ENCODE assay signal across 14 mouse cellular contexts in genomic region chr17:86418334-86418733, GRCm38 (mm10).
DNase-seq lines count a peak whose midpoint lies in the region; TF ChIP-seq lines count a peak whose summit lies in the region.
"Had no signal": no experiment of that assay in that cellular context is flagged by ENCODE, and none has a peak within 500 bp of the region (broad histone marks: within the 10 kb centered on the region; RNA-seq: fewer than 3 reads in every experiment).

No protein-coding gene starts in this region.

- H3K27me3 ChIP-seq in kidney, adult 2 months (replicated peaks; ENCODE audit: control insufficient read depth, insufficient read depth, low read length) = no peaks in the 10 kb centered on the region
- H3K27me3 ChIP-seq: embryonic facial prominence, embryonic 12.5 days had no signal

- no peaks in the 10 kb centered on the region for H3K4me1 ChIP-seq in kidney, adult 2 months (ENCODE audit: control insufficient read depth, insufficient read depth, low read length)

- no peak for TF ChIP-seq POLR2A in kidney, adult 2 months (IDR thresholded peaks at IDR 0.05; ENCODE audit: low read depth, low read length)

- 89% methylated on average over 17 of the region's 17 CpGs for WGBS in kidney, adult 2 months

- no peak for TF ChIP-seq CTCF in kidney, adult 2 months (conservative IDR thresholded peaks at IDR 0.05; ENCODE audit: insufficient read depth, insufficient read length, low read depth, low read length)

- H3K27ac ChIP-seq in kidney, adult 2 months (ENCODE audit: insufficient read depth, low read depth, low read length) = no peak overlapping the region
- H3K27ac ChIP-seq: embryonic facial prominence, embryonic 12.5 days; hindbrain, embryonic 14.5 days had no signal

- H3K36me3 ChIP-seq in kidney, adult 2 months (ENCODE audit: control insufficient read depth, insufficient read depth, low read length) = no peaks in the 10 kb centered on the region
- H3K36me3 ChIP-seq: embryonic facial prominence, embryonic 12.5 days; G1E had no signal

- H3K4me3 ChIP-seq in kidney, adult 2 months (ENCODE audit: insufficient read depth, low read depth, low read length) = no peak overlapping the region
- H3K4me3 ChIP-seq: embryonic facial prominence, embryonic 12.5 days had no signal

- DNase-seq in frontal cortex, postnatal 36 days (ENCODE audit: low spot score in 2 of 2) = peak; percentile 41 to 65
- DNase-seq in frontal cortex, postnatal 14 days (ENCODE audit: low spot score in 2 of 2) = no peak
- peak; percentile 60 to 71 for DNase-seq in right cerebral cortex, postnatal 10 days (ENCODE audit: low spot score in 2 of 2)
- DNase-seq in right cerebral cortex, postnatal 4 days = no peak
- DNase-seq in cerebellum, postnatal 10 days = peak; percentile 58 to 74
- DNase-seq in telencephalon, adult 2 months (ENCODE audit: low read depth, low spot score) = peak; percentile 55
- no peak for DNase-seq in kidney, adult 2 months
- DNase-seq: adrenal gland, postnatal 25 days; kidney, adult 8-10 months; kidney, postnatal 4 days; lung, embryonic 14.5 days had no signal

Comparison
In these comparisons a context has a peak if more than half of its experiments do, and no peak if none do; other contexts are left out.
1. DNase-seq: peak in frontal cortex, postnatal 36 days (2 of 2), right cerebral cortex, postnatal 10 days (2 of 2), cerebellum, postnatal 10 days (2 of 2) and telencephalon, adult 2 months (single experiment); none in frontal cortex, postnatal 14 days (0 of 2), right cerebral cortex, postnatal 4 days (single experiment) and kidney, adult 2 months (single experiment).